Mouse (Mus musculus) forebrain, postnatal 0 days (tissue): ENCODE results near the gene Tmed1. TPM values are rescaled to one million over a fixed set of nuclear protein-coding genes. Genes with fewer than 3 reads are reported as not detected.

Experiments used
- ATAC-seq: fragments of 200-750 bp; cut with Nextera tagmentation; 2 replicates; pipeline ENCODE4 v1.8.0; 2017; ENCODE audit warnings: mild to moderate bottlenecking, moderate library complexity
- DNase-seq: peaks from one replicate; pipeline ENCODE4 v3.0.0-alpha.2; 2015
- H3K27ac ChIP-seq: fragments of 300-500 bp; sonication (generic); 2 replicates; pipeline ENCODE4 v1.5.1; 2014; ENCODE audit warnings: low read depth, mild to moderate bottlenecking, antibody characterized with exemption, low read length, moderate library complexity, mixed read lengths
- H3K27me3 ChIP-seq: fragments of 300-500 bp; sonication (generic); 2 replicates; pipeline ENCODE4 v1.6.1; 2014; ENCODE audit warnings: mild to moderate bottlenecking, low read length, mixed read lengths; ENCODE audit not compliant: insufficient read depth
- H3K36me3 ChIP-seq: fragments of 300-500 bp; sonication (generic); 2 replicates; pipeline ENCODE4 v1.6.1; 2014; ENCODE audit warnings: mild to moderate bottlenecking, moderate library complexity; ENCODE audit not compliant: insufficient read depth
- H3K4me1 ChIP-seq: fragments of 300-500 bp; sonication (generic); 2 replicates; pipeline ENCODE4 v1.6.1; 2014; ENCODE audit warnings: antibody characterized with exemption; ENCODE audit not compliant: insufficient read depth
- H3K4me2 ChIP-seq: fragments of 300-500 bp; sonication (generic); 2 replicates; pipeline ENCODE4 v1.6.1; 2014; ENCODE audit warnings: low read depth, mild to moderate bottlenecking, moderate library complexity
- H3K4me3 ChIP-seq: fragments of 300-500 bp; sonication (generic); 2 replicates; pipeline ENCODE4 v1.5.1; 2014; ENCODE audit warnings: low read depth, low read length, mixed read lengths
- H3K9ac ChIP-seq: fragments of 300-500 bp; sonication (generic); 2 replicates; pipeline ENCODE4 v1.6.1; 2014; ENCODE audit warnings: mild to moderate bottlenecking
- H3K9me3 ChIP-seq: fragments of 300-500 bp; sonication (generic); 2 replicates; pipeline ENCODE4 v1.6.1; 2016; ENCODE audit warnings: low read length
- CTCF ChIP-seq: sonication (generic); IDR thresholded peaks from 2 replicates; pipeline ENCODE4 v1.5.1; 2016; ENCODE audit warnings: antibody characterized with exemption, control low read depth, low read depth
- WGBS: fragments of 180-500 bp; shearing (Covaris S2); extraction: QIAGEN DNeasy Blood & Tissue Kit; methylation state at CpG from one replicate; pipeline ENCODE4 v1.1.7; 2014; 5-methylcytosine and 5-hydroxymethylcytosine counted together
- polyA plus RNA-seq: library from polyadenylated mRNA; unstranded; fragments of >200 nt; fragmentation: Nextera tagmentation; extraction: Ambion mirVana; gene quantifications from 2 replicates; pipeline ENCODE4 v1.2.1, GENCODE M21; 2015
- total RNA-seq: library from RNA; depleted of rRNA; stranded (reverse); fragments of >200 nt; gene quantifications from 2 replicates; pipeline ENCODE4 v1.2.3, GENCODE M21; 2014

The Tmed1 gene
- total and polyA plus RNA-seq, 2 experiments from 2014 or later = 44.2 to 51.9 TPM

GRCm38 (mm10) chr9:21539981-21540753 is 30.1 kb upstream of the Tmed1 start:
- H3K27me3 ChIP-seq = no peaks in the 10 kb centered on the region
- no peaks in the 10 kb centered on the region for H3K9me3 ChIP-seq
- no peak for TF ChIP-seq CTCF
- WGBS = 77% methylated on average over 7 of the region's 7 CpGs
- DNase-seq = no peak
- no peaks in the 10 kb centered on the region for H3K4me1 ChIP-seq
- no peak overlapping the region for H3K4me3 ChIP-seq
- no peak overlapping the region for H3K27ac ChIP-seq
- H3K9ac ChIP-seq = no peak overlapping the region
- no peak for ATAC-seq
- H3K36me3 ChIP-seq = no peaks in the 10 kb centered on the region
- H3K4me2 ChIP-seq = no peak overlapping the region

GRCm38 (mm10) chr9:21537009-21537408 is 27.0 kb upstream of the Tmed1 start:
- no peak for ATAC-seq
- no peak for DNase-seq
- Histone ChIP-seq H3K9me3 (no peaks in the 10 kb centered on the region), H3K9ac (no peak overlapping the region), H3K36me3 (no peaks in the 10 kb centered on the region), H3K4me3 (no peak overlapping the region), H3K27ac (no peak overlapping the region), H3K4me2 (no peak overlapping the region), H3K4me1 (no peaks in the 10 kb centered on the region), H3K27me3 (no peaks in the 10 kb centered on the region)
- TF ChIP-seq CTCF = no peak
- WGBS = 66% methylated on average over 4 of the region's 4 CpGs

GRCm38 (mm10) chr9:21536501-21536900 is 26.4 kb upstream of the Tmed1 start:
- Histone ChIP-seq H3K27ac (no peak overlapping the region), H3K9me3 (no peaks in the 10 kb centered on the region), H3K4me3 (no peak overlapping the region), H3K4me2 (no peak overlapping the region), H3K4me1 (no peaks in the 10 kb centered on the region), H3K27me3 (no peaks in the 10 kb centered on the region), H3K36me3 (no peaks in the 10 kb centered on the region), H3K9ac (no peak overlapping the region)
- TF ChIP-seq CTCF = no peak
- DNase-seq (no peak), ATAC-seq (no peak)
- WGBS = 95% methylated on average over 14 of the region's 14 CpGs

GRCm38 (mm10) chr9:21527917-21528324 is 17.9 kb upstream of the Tmed1 start:
- Histone ChIP-seq H3K9ac (no peak overlapping the region), H3K27ac (no peak overlapping the region), H3K27me3 (no peaks in the 10 kb centered on the region), H3K4me3 (no peak overlapping the region), H3K9me3 (no peaks in the 10 kb centered on the region), H3K4me1 (no peaks in the 10 kb centered on the region), H3K36me3 (no peaks in the 10 kb centered on the region), H3K4me2 (no peak overlapping the region)
- WGBS = 91% methylated on average over 1 of the region's 1 CpGs
- DNase-seq = no peak
- no peak for ATAC-seq
- no peak for TF ChIP-seq CTCF

GRCm38 (mm10) chr9:21527100-21527801 is 17.2 kb upstream of the Tmed1 start:
- Histone ChIP-seq H3K9ac (no peak overlapping the region), H3K27ac (no peak overlapping the region), H3K27me3 (no peaks in the 10 kb centered on the region), H3K36me3 (no peaks in the 10 kb centered on the region), H3K4me1 (no peaks in the 10 kb centered on the region), H3K9me3 (no peaks in the 10 kb centered on the region), H3K4me3 (no peak overlapping the region), H3K4me2 (no peak overlapping the region)
- no peak for ATAC-seq
- WGBS = 100% methylated on average over 2 of the region's 2 CpGs
- no peak for TF ChIP-seq CTCF
- DNase-seq = no peak

- H3K4me2 ChIP-seq = no peak overlapping the region
- no peak overlapping the region for H3K4me3 ChIP-seq
- H3K9ac ChIP-seq = no peak overlapping the region
- no peaks in the 10 kb centered on the region for H3K36me3 ChIP-seq
- TF ChIP-seq CTCF = no peak
- no peaks in the 10 kb centered on the region for H3K27me3 ChIP-seq
- 79% methylated on average over 3 of the region's 3 CpGs for WGBS
- H3K4me1 ChIP-seq = no peaks in the 10 kb centered on the region
- DNase-seq = no peak
- no peak overlapping the region for H3K27ac ChIP-seq
- ATAC-seq = no peak
- H3K9me3 ChIP-seq = no peaks in the 10 kb centered on the region
Observed at GRCm38 (mm10) chr9:21526634-21526944, 16.5 kb upstream of the Tmed1 start.

GRCm38 (mm10) chr9:21525937-21526633 is 16.0 kb upstream of the Tmed1 start, which contains the start of gene AB124611:
TSS of gene AB124611 (plus strand) at chr9:21526176.
- Histone ChIP-seq H3K4me3 (no peak within 1 kb of the TSS), H3K4me2 (no peak within 1 kb of the TSS), H3K27me3 (no peaks in the 10 kb centered on the region), H3K4me1 (no peaks in the 10 kb centered on the region), H3K36me3 (no peaks in the 10 kb centered on the region), H3K9ac (no peak within 1 kb of the TSS), H3K27ac (no peak within 1 kb of the TSS), H3K9me3 (no peaks in the 10 kb centered on the region)
- DNase-seq = no peak
- no peak for ATAC-seq
- 60% methylated on average over 14 of the region's 14 CpGs for WGBS
- no peak for TF ChIP-seq CTCF
